Mouse (Mus musculus) kidney, adult 2 months (tissue): Measurements from ENCODE around the gene Ube2c.

Experiments used
- CTCF ChIP-seq: fragments of 200-500 bp; conservative IDR thresholded peaks from 2 replicates; pipeline ENCODE4 v1.5.1; 2011; ENCODE audit warnings: low read depth, mild to moderate bottlenecking, control low read depth, low read length, moderate library complexity, mixed read lengths; ENCODE audit not compliant: insufficient read depth, insufficient read length
- POLR2A ChIP-seq: fragments of 200-500 bp; IDR thresholded peaks from one replicate; pipeline ENCODE4 v1.6.1; 2011; ENCODE audit warnings: low read depth, low read length, control low read depth

- TF ChIP-seq POLR2A (no peak), CTCF (no peak)
Measured at GRCm38 (mm10) chr2:164781876-164782275, 12.2 kb downstream of the Ube2c start.
